Mouse (Mus musculus): Measurements from ENCODE around the gene Msi1. TPM values are rescaled to one million over a fixed set of nuclear protein-coding genes. Genes with fewer than 3 reads are reported as not detected.
"Not testable (repeated sequence)": the region's sequence is repeated elsewhere in the genome, so short reads cannot be mapped to it uniquely, and the experiment has no call there.

Gene Msi1
- polyA plus RNA-seq, 1 experiment: 58.3 TPM

DNA sequence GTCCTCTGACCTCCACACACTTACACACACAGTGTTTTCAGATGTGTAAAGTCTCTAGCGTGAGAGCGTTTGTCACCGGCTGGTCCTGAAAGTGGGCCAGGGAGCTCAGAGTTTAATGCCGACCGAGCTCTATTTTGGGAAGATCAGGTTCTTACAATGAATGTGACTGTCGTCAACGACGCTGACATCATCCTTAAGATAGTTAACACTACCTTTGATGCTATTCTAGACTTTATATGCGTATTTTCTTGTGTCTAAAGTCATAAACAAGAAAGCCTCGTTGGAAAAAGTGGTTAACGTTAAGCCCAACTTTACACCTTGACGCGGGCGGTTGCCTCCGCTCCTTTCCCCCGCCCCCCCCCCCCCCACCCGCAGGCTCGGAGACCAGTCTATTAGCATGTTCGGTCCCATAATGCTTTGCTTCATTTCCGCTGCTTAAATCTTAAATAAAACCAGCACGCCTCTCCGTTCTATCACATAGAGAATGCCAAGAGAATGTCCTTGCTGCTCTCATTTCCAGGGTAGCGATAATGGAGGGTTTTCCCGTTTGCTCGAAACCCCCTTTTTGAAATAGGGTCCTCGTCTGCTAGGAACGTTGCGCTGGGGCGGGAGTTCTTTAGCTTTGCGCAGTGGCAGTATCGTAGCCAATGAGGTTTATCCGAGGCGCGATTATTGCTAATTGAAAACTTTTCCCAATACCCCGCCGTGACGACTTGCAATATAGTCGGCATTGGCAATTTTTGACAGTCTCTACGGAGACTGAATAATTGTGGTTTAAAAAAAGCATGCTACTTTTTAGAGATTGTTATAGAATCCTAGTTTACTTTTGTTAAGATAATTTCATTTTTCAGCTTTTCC is 59.7 kb downstream of the Msi1 start:
- peak; percentile 71 to 85 for DNase-seq (ENCODE audit: extremely low spot score in 1 of 2, low spot score in 1 of 2)

DNA sequence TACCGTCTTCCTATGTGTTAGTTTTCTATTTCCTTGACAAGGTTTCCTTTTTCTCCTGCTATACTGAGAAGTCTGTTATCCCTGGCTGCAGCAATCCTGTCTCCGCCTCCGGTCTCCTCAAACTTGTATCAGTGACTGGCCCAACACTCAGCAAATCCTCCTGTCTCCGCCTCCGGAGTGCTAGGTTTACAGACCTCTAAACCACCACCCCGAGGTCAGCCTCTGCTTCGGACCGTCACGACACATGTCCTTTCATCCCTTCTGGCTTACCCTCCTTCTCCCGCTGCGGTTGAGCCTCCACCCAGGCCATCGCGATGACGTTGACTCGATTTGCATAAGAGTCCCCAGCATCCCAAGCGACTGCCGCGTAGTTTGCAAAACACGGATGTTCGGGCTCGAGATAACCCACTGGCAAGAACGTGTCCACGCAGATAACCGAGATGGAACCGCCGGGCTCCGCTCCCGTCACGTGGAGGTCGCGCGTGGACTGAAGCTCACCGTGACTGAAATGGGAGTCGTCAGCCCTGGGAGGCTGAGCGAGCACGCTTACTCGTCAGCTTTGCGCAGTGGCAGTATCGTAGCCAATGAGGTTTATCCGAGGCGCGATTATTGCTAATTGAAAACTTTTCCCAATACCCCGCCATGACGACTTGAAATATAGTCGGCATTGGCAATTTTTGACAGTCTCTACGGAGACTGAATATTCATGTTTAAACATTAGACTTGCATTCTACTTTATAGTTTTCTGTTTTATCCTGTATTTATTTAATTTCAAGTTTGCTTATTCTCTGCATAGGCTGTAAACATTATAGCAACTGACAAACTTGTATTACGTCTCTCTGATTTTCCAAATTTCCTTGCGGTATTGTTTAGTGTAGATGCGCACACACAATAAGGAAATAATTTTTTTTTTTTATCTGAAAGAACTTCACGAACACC is 60.6 kb downstream of the Msi1 start:
- DNase-seq (ENCODE audit: extremely low spot score in 1 of 2, low spot score in 1 of 2): peak; percentile 75 to 88

DNA sequence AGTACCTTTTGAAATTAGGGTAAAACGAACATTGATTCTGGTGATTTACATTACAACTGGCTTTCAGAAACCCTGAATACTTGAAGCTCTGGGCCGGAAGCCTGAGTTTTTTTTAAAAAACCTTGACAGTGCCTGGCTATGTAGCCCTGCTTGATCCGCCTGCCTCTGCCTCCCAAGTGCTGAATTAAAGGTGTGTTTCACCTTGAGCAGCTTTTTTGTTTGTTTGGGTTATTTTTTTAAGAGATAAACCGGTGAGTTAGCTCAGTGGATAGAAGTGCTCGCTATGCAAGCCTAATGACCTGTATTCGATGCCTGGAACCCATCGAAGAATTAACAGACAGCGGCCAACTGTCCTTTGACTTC is 61.2 kb downstream of the Msi1 start:
- no peak for DNase-seq (ENCODE audit: extremely low spot score in 1 of 2, low spot score in 1 of 2)

DNA sequence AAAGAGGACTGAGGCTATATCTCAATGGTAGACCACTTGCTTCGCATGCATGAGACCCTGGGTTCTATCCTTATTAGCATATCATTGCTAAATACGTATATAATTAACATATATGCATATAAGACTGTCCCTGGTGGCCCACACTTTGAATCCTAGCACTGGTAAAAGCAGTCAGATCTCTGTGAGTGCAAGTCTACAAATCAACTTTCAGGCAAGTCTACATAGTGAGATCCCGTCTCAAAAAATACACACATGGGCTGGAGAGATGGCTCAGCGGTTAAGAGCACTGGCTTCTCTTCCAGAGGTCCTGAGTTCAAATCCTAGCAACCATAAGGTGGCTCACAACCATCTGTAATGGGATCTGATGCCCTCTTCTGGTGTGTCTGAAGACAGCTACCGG is 61.7 kb downstream of the Msi1 start:
- DNase-seq (ENCODE audit: extremely low spot score in 1 of 2, low spot score in 1 of 2): no peak

- DNase-seq (ENCODE audit: extremely low spot score in 1 of 2, low spot score in 1 of 2): no peak
Measured at GRCm38 (mm10) chr5:115491771-115492322, 62.4 kb downstream of the Msi1 start.

DNA sequence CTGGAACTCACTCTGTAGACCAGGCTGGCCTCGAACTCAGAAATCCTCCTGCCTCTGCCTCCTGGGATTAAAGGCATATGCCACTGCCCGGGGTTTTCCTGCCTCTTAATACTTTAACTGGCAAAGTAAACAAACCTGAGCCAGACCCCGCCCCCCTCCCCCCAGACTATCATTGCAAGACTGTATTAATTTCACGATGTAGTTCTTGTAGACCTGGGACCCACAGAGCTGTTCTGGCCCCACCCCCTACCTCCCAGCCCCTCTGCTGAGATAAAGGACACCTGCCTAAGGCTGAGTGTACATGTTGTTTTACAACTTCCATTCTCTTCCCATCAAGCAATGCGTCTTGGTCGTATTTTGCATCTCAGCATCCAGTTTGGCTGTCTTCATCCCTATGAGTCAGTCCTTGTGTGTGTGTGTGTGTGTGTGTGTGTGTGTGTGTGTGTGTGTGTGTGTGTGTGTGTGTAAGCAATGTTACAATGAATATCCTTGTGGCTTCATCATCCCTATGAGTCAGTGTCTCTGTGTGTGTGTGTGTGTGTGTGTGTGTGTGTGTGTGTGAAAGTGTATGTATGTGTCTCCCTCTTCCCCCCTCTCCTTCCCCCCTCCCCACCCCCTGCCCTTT is 63.4 kb downstream of the Msi1 start:
- no peak for DNase-seq (ENCODE audit: extremely low spot score in 1 of 2, low spot score in 1 of 2)

DNA sequence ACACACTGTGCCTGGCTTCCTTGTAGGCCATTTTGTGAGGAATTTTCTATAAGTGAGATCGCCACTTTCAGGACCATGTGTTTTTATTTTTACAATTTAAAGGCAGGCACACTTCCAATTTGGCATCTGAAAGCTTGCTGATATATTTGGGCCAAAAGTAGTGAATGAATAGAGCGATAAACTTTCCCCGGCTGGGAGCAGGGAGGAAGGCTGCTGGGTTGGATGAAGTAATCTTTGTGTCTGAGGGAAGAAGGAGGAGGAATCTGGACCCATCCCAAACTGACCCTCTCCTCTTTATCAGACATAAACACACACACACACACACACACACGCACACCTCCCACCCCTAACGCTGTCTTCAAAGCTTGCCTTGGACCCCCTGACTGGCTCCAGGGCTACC is 64.0 kb downstream of the Msi1 start:
- DNase-seq (ENCODE audit: extremely low spot score in 1 of 2, low spot score in 1 of 2): no peak

DNA sequence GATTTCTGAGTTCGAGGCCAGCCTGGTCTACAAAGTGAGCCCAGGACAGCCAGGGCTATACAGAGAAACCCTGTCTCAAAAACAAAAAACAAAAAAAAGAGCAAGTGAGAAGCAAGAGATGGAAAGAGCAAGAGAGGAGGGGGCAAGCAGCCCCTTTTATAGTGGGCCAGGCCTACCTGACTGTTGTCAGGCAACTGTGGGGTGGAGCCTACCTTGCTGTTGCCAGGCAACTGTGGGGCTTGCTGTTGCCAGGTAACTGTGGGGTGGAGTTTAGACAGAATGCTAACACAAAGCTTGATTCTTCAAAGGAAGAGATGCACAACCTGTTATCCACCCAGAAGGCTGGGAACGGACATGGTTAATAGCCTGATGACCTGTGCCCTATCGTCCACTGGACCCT is 66.2 kb downstream of the Msi1 start:
- DNase-seq (ENCODE audit: extremely low spot score in 1 of 2, low spot score in 1 of 2): not testable (repeated sequence)

- DNase-seq (ENCODE audit: extremely low spot score in 1 of 2, low spot score in 1 of 2): peak in 1 of 2 experiments; percentile 49
Measured at GRCm38 (mm10) chr5:115497033-115497432, 67.6 kb downstream of the Msi1 start.

DNA sequence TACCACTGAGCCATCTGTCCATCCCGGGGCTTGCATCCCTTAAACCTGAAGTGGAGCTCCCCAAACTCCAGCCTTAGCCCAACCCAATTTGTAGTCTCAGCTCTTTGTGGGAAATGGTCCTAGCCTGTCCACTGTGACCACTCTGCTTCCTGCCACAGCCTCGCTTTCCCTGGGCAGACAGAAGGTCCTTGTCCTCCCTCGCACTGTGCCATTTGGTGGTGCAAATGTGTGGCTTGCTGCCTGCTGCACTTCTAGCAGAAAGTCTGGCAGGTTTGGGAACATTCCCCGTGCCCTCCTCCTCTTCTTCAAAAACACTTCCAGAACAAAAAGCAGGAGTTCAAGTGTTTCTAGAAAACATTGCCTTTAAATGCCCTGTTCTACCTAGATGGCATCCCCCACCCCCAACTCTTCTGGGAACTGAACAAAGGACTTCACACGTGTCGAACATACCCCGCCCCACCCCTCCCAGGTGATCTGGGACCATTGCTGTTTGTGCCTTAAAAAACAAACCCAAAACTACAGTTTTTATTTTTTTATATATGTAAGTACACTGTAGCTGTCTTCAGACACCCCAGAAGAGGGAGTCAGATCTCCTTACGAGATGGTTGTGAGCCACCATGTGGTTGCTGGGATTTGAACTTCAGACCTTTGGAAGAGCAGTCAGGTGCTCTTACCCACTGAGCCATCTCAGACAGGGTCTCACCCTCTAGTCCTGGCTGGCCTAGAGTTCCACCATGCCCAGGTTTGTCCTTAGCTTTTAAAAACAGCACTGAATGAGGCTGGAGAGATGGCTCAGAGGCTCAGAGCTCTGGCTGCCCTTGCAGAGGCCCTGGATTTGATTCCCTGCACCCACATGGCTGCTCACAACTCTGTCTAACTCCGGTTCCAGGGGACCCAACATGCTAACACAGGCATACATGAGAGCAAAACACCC is 69.2 kb downstream of the Msi1 start:
- DNase-seq (ENCODE audit: extremely low spot score in 1 of 2, low spot score in 1 of 2): no peak

DNA sequence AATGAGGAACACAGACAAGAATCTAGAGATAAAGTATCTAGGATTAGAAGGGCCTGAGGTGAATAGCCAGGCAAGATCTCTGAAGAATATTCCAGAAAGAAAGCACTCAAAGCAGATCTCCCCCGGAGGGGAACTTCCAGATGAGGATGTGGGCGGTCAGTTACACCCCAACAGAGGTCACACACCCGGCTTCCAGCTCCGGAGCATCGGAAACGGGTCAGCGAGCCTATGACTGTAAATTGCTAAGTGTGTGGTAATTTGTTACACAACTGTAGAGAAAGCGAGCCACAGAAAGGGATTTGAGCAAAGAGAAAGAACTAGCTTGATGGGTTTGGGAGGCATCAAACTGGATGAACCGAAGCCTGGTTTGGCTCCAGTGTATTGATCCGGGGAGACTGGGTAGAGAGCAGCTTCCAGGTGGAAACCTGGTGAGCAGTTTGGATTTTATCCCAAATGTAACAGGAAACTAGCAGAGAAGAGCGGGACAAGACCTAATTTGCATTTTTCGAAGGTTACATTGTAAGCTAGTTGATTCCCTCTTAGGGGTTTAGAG is 71.1 kb downstream of the Msi1 start:
- DNase-seq (ENCODE audit: extremely low spot score in 1 of 2, low spot score in 1 of 2): no peak

DNA sequence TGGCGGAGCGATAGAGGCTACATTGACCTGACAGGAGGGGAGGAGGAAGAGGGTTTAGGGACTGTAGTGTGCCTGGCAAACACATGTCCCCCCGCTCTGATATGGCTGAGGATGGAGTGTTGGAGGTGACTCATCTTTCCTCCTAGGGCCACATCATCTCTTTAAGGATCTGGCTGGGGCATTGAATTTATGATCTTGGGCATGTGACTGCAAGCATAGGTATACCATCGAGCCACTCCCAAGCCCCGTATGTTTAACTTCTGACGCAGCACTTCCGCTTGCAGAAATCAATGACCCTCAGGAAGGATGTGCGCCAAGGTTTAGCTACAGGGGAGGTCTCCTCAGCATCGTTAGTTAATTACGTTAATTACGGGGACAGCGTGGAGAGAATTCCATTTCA is 73.6 kb downstream of the Msi1 start:
- no peak for DNase-seq (ENCODE audit: extremely low spot score in 1 of 2, low spot score in 1 of 2)

Other genes starting within 250 kb of the Msi1 start
- 291 and 354 TPM in 2 replicates for gene Cabp1, start 235.2 kb upstream of the Msi1 start, polyA plus RNA-seq (2012; rRNA removed)
- 129 and 134 TPM in 2 replicates for gene Pop5, start 193.8 kb upstream of the Msi1 start, polyA plus RNA-seq (2012; rRNA removed)
- 177 and 178 TPM in 2 replicates for gene Rnf10, start 156.7 kb upstream of the Msi1 start, polyA plus RNA-seq (2012; rRNA removed)
- gene Coq5, start 149.9 kb upstream of the Msi1 start, polyA plus RNA-seq (2012; rRNA removed): 29.4 and 34.3 TPM in 2 replicates
- gene Dynll1, start 128.6 kb upstream of the Msi1 start, polyA plus RNA-seq (2012; rRNA removed): 637 and 750 TPM in 2 replicates
- gene Srsf9, start 102.4 kb upstream of the Msi1 start, polyA plus RNA-seq (2012; rRNA removed): 67.9 and 79.2 TPM in 2 replicates
- gene Gatc, start 88.4 kb upstream of the Msi1 start, polyA plus RNA-seq (2012; rRNA removed): 32.8 and 33.0 TPM in 2 replicates
- 22.2 and 24.1 TPM in 2 replicates for gene Triap1, start 88.4 kb upstream of the Msi1 start, polyA plus RNA-seq (2012; rRNA removed)
- gene Cox6a1, start 80.6 kb upstream of the Msi1 start, polyA plus RNA-seq (2012; rRNA removed): 2,228 and 3,541 TPM in 2 replicates
- not detected in 2 replicates for gene Pla2g1b, start 36.7 kb downstream of the Msi1 start, polyA plus RNA-seq (2012; rRNA removed)
- 86.3 and 86.5 TPM in 2 replicates for gene Sirt4, start 55.1 kb downstream of the Msi1 start, polyA plus RNA-seq (2012; rRNA removed)
- 35.3 and 36.9 TPM in 2 replicates for gene Pxn, start 77.1 kb downstream of the Msi1 start, polyA plus RNA-seq (2012; rRNA removed)
- 543 and 568 TPM in 2 replicates for gene Rplp0, start 129.9 kb downstream of the Msi1 start, polyA plus RNA-seq (2012; rRNA removed)
- 37.6 and 38.2 TPM in 2 replicates for gene Gcn1l1, start 135.7 kb downstream of the Msi1 start, polyA plus RNA-seq (2012; rRNA removed)
- gene Rab35, start 202.3 kb downstream of the Msi1 start, polyA plus RNA-seq (2012; rRNA removed): 83.5 and 83.6 TPM in 2 replicates

Data from frontal cortex, adult 2 months (tissue).